8 mouse cellular contexts compared by ENCODE assay signal in genomic region chr7:31149751-31150565, GRCm38 (mm10). TPM values are rescaled to one million over a fixed set of nuclear protein-coding genes. Genes with fewer than 3 reads are reported as not detected.
DNase-seq lines count a peak whose midpoint lies in the region; ATAC-seq lines count a peak whose summit lies in the region.

No protein-coding gene starts in this region.

- H3K36me3 ChIP-seq in heart, embryonic 12.5 days, result peaks cover 3% of the 10 kb centered on the region; the same call in 1 of the 2 replicates
- H3K36me3 ChIP-seq in hindbrain, embryonic 14.5 days (replicated peaks; ENCODE audit: control insufficient read depth, insufficient read depth), result no peaks in the 10 kb centered on the region
- H3K36me3 ChIP-seq in midbrain, embryonic 13.5 days, result peaks cover 27% of the 10 kb centered on the region

- peaks cover 59% of the 10 kb centered on the region for H3K4me1 ChIP-seq in heart, embryonic 12.5 days (replicated peaks)
- H3K4me1 ChIP-seq in hindbrain, embryonic 14.5 days (replicated peaks; ENCODE audit: control insufficient read depth, insufficient read depth, low read length), result peaks cover 35% of the 10 kb centered on the region
- peaks cover 51% of the 10 kb centered on the region for H3K4me1 ChIP-seq in midbrain, embryonic 13.5 days (replicated peaks)

- peak overlapping the region; percentile 75 for H3K4me3 ChIP-seq in heart, embryonic 12.5 days
- H3K4me3 ChIP-seq in hindbrain, embryonic 14.5 days (replicated peaks; ENCODE audit: low read length), result peak overlapping the region; percentile 92
- peak overlapping the region; percentile 95 for H3K4me3 ChIP-seq in midbrain, embryonic 13.5 days (replicated peaks)

- peak overlapping the region; percentile 92 for H3K9ac ChIP-seq in heart, embryonic 12.5 days
- peak overlapping the region; percentile 96 for H3K9ac ChIP-seq in hindbrain, embryonic 14.5 days
- peak overlapping the region; percentile 99 for H3K9ac ChIP-seq in midbrain, embryonic 13.5 days (replicated peaks)

- no peak for DNase-seq in heart, adult 8-10 months (ENCODE audit: low spot score)
- peak; percentile 81 for DNase-seq in CD4-positive helper T cell, adult 2 months (ENCODE audit: low read depth, low spot score)
- DNase-seq in hindbrain, embryonic 14.5 days (ENCODE audit: low spot score), result peak; percentile 62
- peak; percentile 54 for DNase-seq in thymus, postnatal 4 days
- no peak for DNase-seq in layer of hippocampus, adult 9-11 months

- 6% methylated on average over 19 of the region's 20 CpGs for WGBS in heart, embryonic 12.5 days
- under 1% methylated on average over 20 of the region's 20 CpGs for WGBS in hindbrain, embryonic 14.5 days
- 1% methylated on average over 20 of the region's 20 CpGs for WGBS in midbrain, embryonic 13.5 days

- no peaks in the 10 kb centered on the region for H3K9me3 ChIP-seq in heart, embryonic 12.5 days (replicated peaks)
- no peaks in the 10 kb centered on the region for H3K9me3 ChIP-seq in hindbrain, embryonic 14.5 days (ENCODE audit: control insufficient read depth, low read length)
- no peaks in the 10 kb centered on the region for H3K9me3 ChIP-seq in midbrain, embryonic 13.5 days

- ATAC-seq in heart, embryonic 12.5 days (ENCODE audit: insufficient number of reproducible peaks, low FRiP score), result no peak
- 0 out of 2 replicates have a peak, but pooled peaks have one; percentile 1 for ATAC-seq in common myeloid progenitor, adult 5-6 weeks (replicated peaks; ENCODE audit: low read depth, poor library complexity, severe bottlenecking)
- no peak; the same call in 1 of the 2 replicates for ATAC-seq in hindbrain, embryonic 14.5 days (ENCODE audit: low FRiP score)
- peak; percentile 10 for ATAC-seq in midbrain, embryonic 13.5 days

- H3K27me3 ChIP-seq in heart, embryonic 12.5 days (replicated peaks), result no peaks in the 10 kb centered on the region
- no peaks in the 10 kb centered on the region for H3K27me3 ChIP-seq in hindbrain, embryonic 14.5 days (ENCODE audit: control insufficient read depth, insufficient read depth, low read length)
- no peaks in the 10 kb centered on the region for H3K27me3 ChIP-seq in midbrain, embryonic 13.5 days

- peak overlapping the region; percentile 83 for H3K4me2 ChIP-seq in heart, embryonic 12.5 days
- peak overlapping the region; percentile 90 for H3K4me2 ChIP-seq in hindbrain, embryonic 14.5 days (replicated peaks)
- H3K4me2 ChIP-seq in midbrain, embryonic 13.5 days (replicated peaks), result peak overlapping the region; percentile 83

- peak overlapping the region; percentile 94 for H3K27ac ChIP-seq in heart, embryonic 12.5 days (ENCODE audit: poor library complexity, severe bottlenecking)
- H3K27ac ChIP-seq in hindbrain, embryonic 14.5 days, result peak overlapping the region; percentile 99
- H3K27ac ChIP-seq in midbrain, embryonic 13.5 days, result peak overlapping the region; percentile 99

RNA-seq across cellular contexts. Expression of gene Gramd1a, which starts 5.7 kb away (rescaled TPM):
- polyA plus RNA-seq in heart, embryonic 12.5 days (2016; fragmentation: Nextera tagmentation; extraction: Ambion mirVana), result 63.4 and 64.6 TPM in 2 replicates
- total RNA-seq in heart, adult 8-10 months (2022), result 10 to 100 TPM; 26.6 to 42.2 (median 33.0) TPM
- 30.8 and 38.7 TPM in 2 replicates for total RNA-seq in common myeloid progenitor, adult 5-6 weeks (2017)
- polyA plus RNA-seq in hindbrain, embryonic 14.5 days (2014; fragmentation: Nextera tagmentation; extraction: Ambion mirVana), result 191 and 198 TPM in 2 replicates
- polyA plus RNA-seq in midbrain, embryonic 13.5 days (2015; fragmentation: Nextera tagmentation; extraction: Ambion mirVana), result 213 and 241 TPM in 2 replicates

RNA-seq across cellular contexts. Expression of gene Scn1b, which starts 23.2 kb away (rescaled TPM):
- 5.3 and 5.7 TPM in 2 replicates for polyA plus RNA-seq in heart, embryonic 12.5 days (2016; fragmentation: Nextera tagmentation; extraction: Ambion mirVana)
- 10 to 100 TPM; 36.1 to 54.8 (median 38.3) TPM for total RNA-seq in heart, adult 8-10 months (2022)
- 2.1 TPM in 1 of 2 replicates, not detected in the other for total RNA-seq in common myeloid progenitor, adult 5-6 weeks (2017)
- polyA plus RNA-seq in hindbrain, embryonic 14.5 days (2014; fragmentation: Nextera tagmentation; extraction: Ambion mirVana), result 13.0 and 18.3 TPM in 2 replicates
- polyA plus RNA-seq in midbrain, embryonic 13.5 days (2015; fragmentation: Nextera tagmentation; extraction: Ambion mirVana), result 1.2 and 2.7 TPM in 2 replicates

RNA-seq across cellular contexts. Expression of gene Hpn, which starts 34.9 kb away (rescaled TPM):
- polyA plus RNA-seq in heart, embryonic 12.5 days (2016; fragmentation: Nextera tagmentation; extraction: Ambion mirVana), result 1.9 and 2.0 TPM in 2 replicates
- 1 to 10 TPM; 2.2 to 3.7 (median 2.6) TPM for total RNA-seq in heart, adult 8-10 months (2022)
- total RNA-seq in common myeloid progenitor, adult 5-6 weeks (2017), result 13.4 and 19.9 TPM in 2 replicates
- 0.55 and 0.67 TPM in 2 replicates for polyA plus RNA-seq in hindbrain, embryonic 14.5 days (2014; fragmentation: Nextera tagmentation; extraction: Ambion mirVana)
- 0.18 and 0.59 TPM in 2 replicates for polyA plus RNA-seq in midbrain, embryonic 13.5 days (2015; fragmentation: Nextera tagmentation; extraction: Ambion mirVana)

Comparison
In these comparisons a context has a peak if more than half of its experiments do, and no peak if none do; other contexts are left out.
1. ATAC-seq: peak in common myeloid progenitor, adult 5-6 weeks (single experiment) and midbrain, embryonic 13.5 days (single experiment); none in heart, embryonic 12.5 days (single experiment) and hindbrain, embryonic 14.5 days (single experiment).
2. DNase-seq: peak in CD4-positive helper T cell, adult 2 months (single experiment), hindbrain, embryonic 14.5 days (single experiment) and thymus, postnatal 4 days (single experiment); none in heart, adult 8-10 months (single experiment) and layer of hippocampus, adult 9-11 months (single experiment).
3. Peak in every context shown above with its lines, with median percentiles within 50 percentile points of each other: H3K27ac ChIP-seq, H3K4me2 ChIP-seq, H3K4me3 ChIP-seq and H3K9ac ChIP-seq.